Mouse (Mus musculus) intestine, embryonic 14.5 days (tissue): ENCODE results near the gene Snrpc. TPM values are rescaled to one million over a fixed set of nuclear protein-coding genes. Genes with fewer than 3 reads are reported as not detected.

Experiments
- ATAC-seq: fragments of 200-750 bp; cut with Nextera tagmentation; replicated peaks from 2 replicates; pipeline ENCODE4 v1.8.0; 2017; ENCODE audit warnings: low read depth, moderate number of reproducible peaks, moderate TSS enrichment, moderate library complexity; ENCODE audit not compliant: low FRiP score, low TSS enrichment
- DNase-seq: peaks from one replicate; pipeline ENCODE4 v3.0.0-alpha.2; 2018; ENCODE audit warnings: low spot score
- H3K27ac ChIP-seq: fragments of 300-500 bp; sonication (generic); 2 replicates; pipeline ENCODE4 v1.5.1; 2014; ENCODE audit warnings: low read depth, mild to moderate bottlenecking, control low read depth
- H3K27me3 ChIP-seq: fragments of 300-500 bp; sonication (generic); replicated peaks from 2 replicates; pipeline ENCODE4 v1.6.1; 2014; ENCODE audit warnings: low read length, control low read depth; ENCODE audit not compliant: control insufficient read depth, insufficient read depth
- H3K36me3 ChIP-seq: fragments of 300-500 bp; sonication (generic); 2 replicates; pipeline ENCODE4 v1.6.1; 2014; ENCODE audit warnings: low read length, control low read depth; ENCODE audit not compliant: control insufficient read depth, insufficient read depth
- H3K4me1 ChIP-seq: fragments of 300-500 bp; sonication (generic); replicated peaks from 2 replicates; pipeline ENCODE4 v1.6.1; 2014; ENCODE audit warnings: low read length, control low read depth, mixed read lengths; ENCODE audit not compliant: control insufficient read depth, insufficient read depth
- H3K4me2 ChIP-seq: fragments of 300-500 bp; sonication (generic); 2 replicates; pipeline ENCODE4 v1.6.1; 2014; ENCODE audit warnings: low read length
- H3K4me3 ChIP-seq: fragments of 300-500 bp; sonication (generic); 2 replicates; pipeline ENCODE4 v1.5.1; 2014; ENCODE audit warnings: low read depth, low read length, control low read depth, mixed read lengths
- H3K9ac ChIP-seq: fragments of 300-500 bp; sonication (generic); 2 replicates; pipeline ENCODE4 v1.6.1; 2014; ENCODE audit warnings: mild to moderate bottlenecking, low read length
- H3K9me3 ChIP-seq: fragments of 300-500 bp; sonication (generic); 2 replicates; pipeline ENCODE4 v1.6.1; 2016; ENCODE audit warnings: low read length, control low read depth; ENCODE audit not compliant: control insufficient read depth
- WGBS: fragments of 180-500 bp; shearing (Covaris S2); extraction: QIAGEN DNeasy Blood & Tissue Kit; methylation state at CpG from one replicate; pipeline ENCODE4 v1.1.7; 2014; 5-methylcytosine and 5-hydroxymethylcytosine counted together
- polyA plus RNA-seq: library from polyadenylated mRNA; unstranded; fragments of >200 nt; fragmentation: Nextera tagmentation; extraction: Ambion mirVana; gene quantifications from 2 replicates; pipeline ENCODE4 v1.2.1, GENCODE M21; 2014

Gene Snrpc
- polyA plus RNA-seq, 1 experiment from 2014 or later, result 302 TPM

DNA sequence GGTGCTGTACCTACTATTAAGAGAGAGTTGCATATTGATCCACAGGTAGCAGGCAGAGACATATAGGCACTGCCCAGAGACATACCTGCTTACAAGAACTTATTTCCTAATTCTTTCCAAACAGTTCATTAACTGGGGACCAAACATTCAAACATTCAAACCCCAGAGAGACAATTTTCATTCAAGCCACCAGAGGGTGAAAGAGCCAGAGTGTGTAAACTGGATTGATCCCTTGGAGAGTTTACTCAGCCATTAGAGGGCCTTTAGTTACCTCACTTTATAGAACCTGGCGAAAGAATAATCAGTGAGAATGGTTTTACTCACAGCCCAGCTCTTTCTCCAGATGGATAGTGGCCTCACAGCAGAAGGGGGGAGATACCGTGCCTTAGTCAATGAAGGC lies 27.5 kb downstream of the Snrpc start:
- Histone ChIP-seq H3K27me3 (no peaks in the 10 kb centered on the region), H3K27ac (no peak overlapping the region), H3K9me3 (no peaks in the 10 kb centered on the region), H3K9ac (no peak overlapping the region), H3K4me1 (no peaks in the 10 kb centered on the region), H3K4me2 (no peak overlapping the region), H3K4me3 (no peak overlapping the region), H3K36me3 (no peaks in the 10 kb centered on the region)
- DNase-seq, result no peak
- no peak for ATAC-seq
- 79% methylated on average over 2 of the region's 2 CpGs for WGBS

DNA sequence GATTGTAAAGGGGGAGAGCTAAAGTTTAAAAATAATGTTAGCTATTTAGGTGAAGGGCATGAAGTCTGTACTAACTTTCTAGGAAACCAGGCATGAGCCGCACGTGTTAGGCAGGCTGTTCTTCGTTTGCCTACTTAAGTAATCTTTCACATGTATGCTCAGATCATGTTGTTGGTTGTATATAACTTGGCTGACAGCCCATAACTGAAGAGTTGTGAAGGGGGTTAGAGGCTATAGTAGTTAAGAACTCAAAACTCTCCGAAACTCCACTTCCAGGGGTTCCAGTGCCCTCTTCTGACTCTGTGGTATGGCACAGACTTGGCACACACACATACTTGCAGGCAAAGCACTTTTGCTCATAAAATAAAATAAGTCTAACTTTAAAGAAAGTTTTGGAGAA lies 28.8 kb downstream of the Snrpc start:
- Histone ChIP-seq H3K36me3 (no peaks in the 10 kb centered on the region), H3K4me2 (no peak overlapping the region), H3K27me3 (no peaks in the 10 kb centered on the region), H3K9ac (no peak overlapping the region), H3K4me1 (no peaks in the 10 kb centered on the region), H3K9me3 (no peaks in the 10 kb centered on the region), H3K4me3 (no peak overlapping the region), H3K27ac (no peak overlapping the region)
- no peak for DNase-seq
- WGBS, result 70% methylated on average over 4 of the region's 4 CpGs
- no peak for ATAC-seq

DNA sequence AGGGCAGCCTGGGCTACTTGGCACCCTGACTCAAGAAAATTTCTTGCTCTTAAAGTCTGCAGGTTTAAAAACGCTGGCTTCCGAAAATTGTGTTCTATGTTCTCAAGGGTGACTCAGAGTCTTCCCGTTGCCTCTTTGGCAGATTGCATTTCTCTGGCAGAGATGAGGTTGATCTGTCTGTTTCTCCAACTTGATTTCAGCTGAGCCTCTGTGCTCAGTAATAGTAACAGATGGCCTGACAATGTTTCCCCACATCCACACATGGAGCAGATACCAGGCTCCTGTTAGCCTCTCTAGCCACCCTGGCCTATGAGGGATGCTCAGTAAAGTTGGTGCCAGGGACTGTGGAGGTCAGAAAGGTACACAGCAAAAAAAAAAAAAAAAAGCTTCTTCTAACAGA lies 33.9 kb downstream of the Snrpc start:
- H3K9me3 ChIP-seq, result no peaks in the 10 kb centered on the region
- H3K4me3 ChIP-seq, result no peak overlapping the region
- no peak overlapping the region for H3K27ac ChIP-seq
- H3K4me1 ChIP-seq, result no peaks in the 10 kb centered on the region; the same call in 1 of the 2 replicates
- no peak for DNase-seq
- peaks cover 4% of the 10 kb centered on the region; the same call in 1 of the 2 replicates for H3K36me3 ChIP-seq
- ATAC-seq, result no peak
- no peaks in the 10 kb centered on the region for H3K27me3 ChIP-seq
- H3K4me2 ChIP-seq, result no peak overlapping the region
- WGBS, result 92% methylated on average over 3 of the region's 3 CpGs
- H3K9ac ChIP-seq, result no peak overlapping the region

DNA sequence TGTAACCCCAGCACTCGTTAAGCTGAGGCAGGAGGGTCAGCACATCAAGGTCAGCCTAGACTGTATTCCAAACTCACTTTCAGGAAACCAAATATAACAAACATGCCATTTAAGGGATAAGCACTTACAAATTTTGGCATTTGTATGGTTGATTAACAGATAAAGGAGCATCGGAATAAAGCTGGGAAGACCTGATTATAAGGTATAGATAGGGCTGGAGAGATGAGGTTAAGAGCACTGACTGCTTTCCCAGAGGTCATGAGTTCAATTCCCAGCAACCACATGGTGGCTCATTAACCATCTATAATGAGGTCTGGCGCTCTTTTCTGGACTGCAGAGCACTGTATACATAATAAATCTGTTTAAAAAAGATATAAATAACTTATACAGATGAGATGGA lies 35.6 kb downstream of the Snrpc start:
- H3K4me1 ChIP-seq, result no peaks in the 10 kb centered on the region; the same call in 1 of the 2 replicates
- H3K27me3 ChIP-seq, result no peaks in the 10 kb centered on the region
- H3K36me3 ChIP-seq, result peaks cover 10% of the 10 kb centered on the region; the same call in 1 of the 2 replicates
- H3K9me3 ChIP-seq, result no peaks in the 10 kb centered on the region
- no peak overlapping the region for H3K9ac ChIP-seq
- 58% methylated on average over 3 of the region's 3 CpGs for WGBS
- ATAC-seq, result no peak
- H3K27ac ChIP-seq, result no peak overlapping the region
- no peak for DNase-seq
- H3K4me2 ChIP-seq, result no peak overlapping the region
- H3K4me3 ChIP-seq, result no peak overlapping the region

DNA sequence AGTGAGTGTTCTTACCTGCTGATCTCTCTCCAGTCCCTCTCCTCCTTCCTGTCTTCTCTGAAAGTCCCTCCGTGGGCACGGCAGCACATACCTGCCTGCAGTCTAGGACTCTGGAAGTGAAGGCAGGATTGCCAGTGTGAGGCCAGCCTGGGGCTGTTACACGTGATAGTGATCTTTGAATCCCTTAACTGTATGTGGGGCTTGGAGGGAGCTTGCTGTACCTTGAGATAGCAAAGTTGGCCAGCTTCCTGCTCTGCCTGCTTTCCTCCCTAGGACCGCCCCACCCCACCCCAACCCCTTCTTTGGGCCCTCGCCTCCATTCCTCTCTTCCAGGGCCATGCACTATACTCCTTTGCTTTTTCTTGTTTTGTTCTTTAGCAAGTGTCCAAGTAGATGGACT lies 36.6 kb downstream of the Snrpc start:
- WGBS, result 62% methylated on average over 5 of the region's 5 CpGs
- no peak overlapping the region for H3K27ac ChIP-seq

DNA sequence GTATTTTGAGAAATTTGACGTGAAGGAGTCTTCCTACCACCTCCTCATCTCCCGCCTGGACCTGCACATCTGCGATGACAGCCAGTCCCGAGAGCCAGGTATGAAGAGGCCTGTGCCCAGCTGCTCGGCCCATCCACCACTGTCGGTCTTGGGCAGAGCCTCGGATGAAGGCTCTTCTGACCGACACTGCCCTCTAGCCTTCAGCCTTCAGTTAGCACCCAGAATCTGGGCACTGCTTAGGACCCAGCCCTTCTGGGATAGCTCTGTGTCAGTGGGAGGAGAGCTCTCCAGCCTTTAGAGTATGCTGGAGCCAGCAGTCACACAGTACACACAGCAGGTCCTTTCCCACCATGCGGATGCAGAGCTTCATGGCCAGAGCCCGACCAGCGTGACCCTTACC lies 43.6 kb downstream of the Snrpc start:
- Histone ChIP-seq H3K36me3 (peaks cover 66% of the 10 kb centered on the region), H3K4me2 (no peak overlapping the region), H3K27me3 (no peaks in the 10 kb centered on the region), H3K4me1 (no peaks in the 10 kb centered on the region), H3K9ac (no peak overlapping the region), H3K4me3 (no peak overlapping the region), H3K27ac (no peak overlapping the region), H3K9me3 (no peaks in the 10 kb centered on the region)
- WGBS, result 64% methylated on average over 11 of the region's 11 CpGs
- no peak; the same call in 1 of the 2 replicates for ATAC-seq
- no peak for DNase-seq

More for the DNA sequence above, 36.6 kb downstream of the Snrpc start:
- H3K4me2 ChIP-seq, result no peak overlapping the region
- no peaks in the 10 kb centered on the region for H3K9me3 ChIP-seq
- no peak overlapping the region for H3K9ac ChIP-seq
- no peak overlapping the region for H3K4me3 ChIP-seq
- no peak for DNase-seq
- no peak for ATAC-seq
- peaks cover 13% of the 10 kb centered on the region for H3K36me3 ChIP-seq
- no peaks in the 10 kb centered on the region; the same call in 1 of the 2 replicates for H3K4me1 ChIP-seq
- H3K27me3 ChIP-seq, result no peaks in the 10 kb centered on the region

DNA sequence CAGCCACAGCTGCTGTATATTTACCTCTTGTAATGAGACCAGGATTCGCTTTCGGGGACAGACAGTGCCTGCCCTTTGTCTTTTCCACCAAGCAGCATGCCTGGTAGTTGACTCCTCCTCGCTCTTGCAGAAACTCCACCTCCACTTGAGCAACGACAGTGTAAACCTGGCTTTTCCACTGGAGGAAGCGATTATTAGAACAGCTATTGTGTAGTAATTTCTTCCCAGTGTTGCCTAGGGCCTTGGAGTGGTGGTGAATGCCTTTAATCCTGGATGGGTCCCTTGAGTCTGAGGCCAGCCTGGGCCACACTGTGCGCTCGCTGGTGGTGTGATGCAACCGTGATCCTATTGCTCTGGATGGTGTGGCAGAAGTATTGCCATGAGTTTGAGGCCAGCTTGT lies 45.2 kb downstream of the Snrpc start:
- H3K9ac ChIP-seq, result no peak overlapping the region
- H3K9me3 ChIP-seq, result no peaks in the 10 kb centered on the region
- H3K4me1 ChIP-seq, result no peaks in the 10 kb centered on the region
- no peak for ATAC-seq
- no peak for DNase-seq
- peaks cover 73% of the 10 kb centered on the region for H3K36me3 ChIP-seq
- WGBS, result 89% methylated on average over 8 of the region's 8 CpGs
- no peaks in the 10 kb centered on the region for H3K27me3 ChIP-seq
- no peak overlapping the region for H3K27ac ChIP-seq
- no peak overlapping the region for H3K4me2 ChIP-seq
- H3K4me3 ChIP-seq, result no peak overlapping the region

DNA sequence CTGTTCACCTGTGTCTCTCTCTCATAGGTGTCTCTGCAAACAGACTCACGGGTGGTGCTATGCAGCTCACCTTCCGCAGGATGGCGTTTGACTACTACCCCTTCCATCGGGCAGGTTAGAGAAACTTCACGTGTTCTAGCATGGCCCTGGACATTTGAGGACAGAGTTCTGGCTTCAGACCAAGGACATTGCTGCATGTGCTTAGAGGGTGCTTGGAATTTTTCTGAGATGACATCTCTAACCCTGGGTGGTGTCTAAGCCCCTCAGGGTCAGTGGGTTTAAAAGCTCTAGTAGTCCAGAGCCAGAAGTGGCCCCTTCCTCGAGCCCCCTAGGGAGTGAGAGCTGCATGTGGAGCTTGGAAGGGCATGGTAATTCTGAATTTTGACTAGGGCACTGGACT lies 46.0 kb downstream of the Snrpc start:
- DNase-seq (no peak), ATAC-seq (no peak)
- H3K36me3 ChIP-seq, result peaks cover 73% of the 10 kb centered on the region
- no peak overlapping the region for H3K4me3 ChIP-seq
- WGBS, result 93% methylated on average over 6 of the region's 6 CpGs
- no peaks in the 10 kb centered on the region for H3K9me3 ChIP-seq
- H3K4me2 ChIP-seq, result no peak overlapping the region
- H3K4me1 ChIP-seq, result no peaks in the 10 kb centered on the region
- H3K27me3 ChIP-seq, result no peaks in the 10 kb centered on the region
- H3K27ac ChIP-seq, result no peak overlapping the region
- no peak overlapping the region for H3K9ac ChIP-seq

DNA sequence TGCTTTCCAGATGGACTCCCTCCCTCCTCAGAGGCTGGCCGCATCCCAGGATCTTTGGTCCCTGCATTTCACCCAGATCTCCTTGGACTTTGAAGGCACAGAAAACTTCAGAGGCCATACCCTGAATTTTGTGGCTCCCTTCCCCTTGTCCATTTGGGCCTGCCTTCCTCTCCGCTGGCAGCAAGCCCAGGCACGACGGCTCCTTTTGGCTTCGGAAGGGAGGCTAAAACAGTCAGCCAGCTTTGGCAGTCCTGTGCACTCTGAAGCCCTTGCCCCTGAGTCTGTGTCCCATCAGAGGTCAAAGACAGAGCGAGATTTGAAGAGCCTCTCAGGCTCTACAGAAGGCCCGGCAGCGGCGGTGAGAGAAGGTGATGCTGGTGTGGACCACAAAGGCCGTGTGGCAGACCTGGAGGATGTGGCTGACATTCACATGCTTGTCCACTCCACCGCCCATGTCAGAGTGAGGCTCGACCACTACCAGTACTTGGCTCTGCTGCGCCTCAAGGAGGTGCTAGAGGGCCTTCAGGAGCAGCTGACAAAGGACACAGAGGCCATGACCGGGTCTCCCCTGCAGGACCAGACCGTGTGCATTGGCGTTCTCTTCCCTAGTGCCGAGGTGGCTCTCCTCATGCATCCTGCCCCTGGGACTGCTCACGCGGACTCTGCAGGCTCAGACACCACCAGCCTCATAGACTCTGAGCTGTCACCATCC lies 48.7 kb downstream of the Snrpc start:
- no peak overlapping the region for H3K4me3 ChIP-seq
- WGBS, result 82% methylated on average over 19 of the region's 19 CpGs
- DNase-seq (no peak), ATAC-seq (no peak)
- no peaks in the 10 kb centered on the region for H3K4me1 ChIP-seq
- H3K4me2 ChIP-seq, result no peak overlapping the region
- no peak overlapping the region for H3K9ac ChIP-seq
- no peaks in the 10 kb centered on the region for H3K9me3 ChIP-seq
- no peak overlapping the region for H3K27ac ChIP-seq
- no peaks in the 10 kb centered on the region for H3K27me3 ChIP-seq
- H3K36me3 ChIP-seq, result peaks cover 63% of the 10 kb centered on the region
